Comparison of ENCODE assay signal across 10 mouse cellular contexts in genomic region chr2:165869257-165869656, GRCm38 (mm10). TPM values are rescaled to one million over a fixed set of nuclear protein-coding genes. Genes with fewer than 3 reads are reported as not detected.
DNase-seq lines count a peak whose midpoint lies in the region; ATAC-seq and TF ChIP-seq lines count a peak whose summit lies in the region.
"Had no signal": no experiment of that assay in that cellular context is flagged by ENCODE, and none has a peak within 500 bp of the region (broad histone marks: within the 10 kb centered on the region; RNA-seq: fewer than 3 reads in every experiment).

No protein-coding gene starts in this region.

- no peak overlapping the region for H3K4me2 ChIP-seq in liver, embryonic 13.5 days
- H3K4me2 ChIP-seq: limb, embryonic 13.5 days had no signal

- 16% methylated on average over 1 of the region's 1 CpGs for WGBS in kidney, adult 2 months
- WGBS in embryonic facial prominence, embryonic 10.5 days = 84% methylated on average over 1 of the region's 1 CpGs
- WGBS in liver, embryonic 13.5 days (ENCODE audit: insufficient replicate concordance) = 62% methylated on average over 1 of the region's 1 CpGs

- H3K4me3 ChIP-seq in kidney, adult 2 months (ENCODE audit: insufficient read depth, low read depth, low read length) = no peak overlapping the region
- H3K4me3 ChIP-seq in ES-Bruce4 (ENCODE audit: low read depth, low read length) = no peak overlapping the region
- no peak overlapping the region for H3K4me3 ChIP-seq in embryonic facial prominence, embryonic 10.5 days
- H3K4me3 ChIP-seq in liver, embryonic 13.5 days (replicated peaks) = no peak overlapping the region
- H3K4me3 ChIP-seq: limb, embryonic 13.5 days had no signal

- peaks cover 48% of the 10 kb centered on the region for H3K4me1 ChIP-seq in kidney, adult 2 months (ENCODE audit: control insufficient read depth, insufficient read depth, low read length)
- H3K4me1 ChIP-seq in ES-Bruce4 (ENCODE audit: control insufficient read depth, insufficient read depth, low read length) = peaks cover 12% of the 10 kb centered on the region
- peaks cover 72% of the 10 kb centered on the region for H3K4me1 ChIP-seq in embryonic facial prominence, embryonic 10.5 days
- peaks cover 72% of the 10 kb centered on the region for H3K4me1 ChIP-seq in liver, embryonic 13.5 days (replicated peaks)

- TF ChIP-seq POLR2A in kidney, adult 2 months (IDR thresholded peaks at IDR 0.05; ENCODE audit: low read depth, low read length) = no peak
- no peak for TF ChIP-seq POLR2A in ES-Bruce4 (IDR thresholded peaks at IDR 0.05; ENCODE audit: insufficient read depth, low read length)

- H3K27me3 ChIP-seq in kidney, adult 2 months (replicated peaks; ENCODE audit: control insufficient read depth, insufficient read depth, low read length) = no peaks in the 10 kb centered on the region
- H3K27me3 ChIP-seq in ES-Bruce4 (ENCODE audit: control insufficient read depth, insufficient read depth, low read length, poor library complexity, severe bottlenecking) = no peaks in the 10 kb centered on the region
- no peaks in the 10 kb centered on the region for H3K27me3 ChIP-seq in embryonic facial prominence, embryonic 10.5 days (replicated peaks; ENCODE audit: low read depth, poor library complexity, severe bottlenecking)
- H3K27me3 ChIP-seq in liver, embryonic 13.5 days = no peaks in the 10 kb centered on the region
- H3K27me3 ChIP-seq: limb, embryonic 13.5 days had no signal

- DNase-seq in kidney, adult 2 months = no peak
- DNase-seq in kidney, postnatal 25 days = no peak
- no peak for DNase-seq in embryonic facial prominence, embryonic 10.5 days (ENCODE audit: low spot score)
- DNase-seq in liver, embryonic 13.5 days = no peak
- no peak for DNase-seq in thymus, postnatal 25 days
- no peak for DNase-seq in left cerebral cortex, adult 18-20 months (ENCODE audit: low spot score in 2 of 2)
- DNase-seq: adrenal gland, adult 2 months had no signal

- ATAC-seq in liver, embryonic 13.5 days (ENCODE audit: low read depth) = no peak
- ATAC-seq: inflammation-experienced regulatory T-cells, adult 6 months had no signal

- H3K27ac ChIP-seq in kidney, adult 2 months (ENCODE audit: insufficient read depth, low read depth, low read length) = peak overlapping the region; percentile 61; the same call in 1 of the 2 replicates
- peak overlapping the region; percentile 72 for H3K27ac ChIP-seq in ES-Bruce4 (ENCODE audit: insufficient read depth, low read length)
- H3K27ac ChIP-seq in embryonic facial prominence, embryonic 10.5 days (replicated peaks) = peak overlapping the region; percentile 73
- peak overlapping the region; percentile 43; the same call in 1 of the 2 replicates for H3K27ac ChIP-seq in liver, embryonic 13.5 days

- H3K9me3 ChIP-seq in ES-Bruce4 (replicated peaks; ENCODE audit: control insufficient read depth, insufficient read depth, low read length, poor library complexity, severe bottlenecking) = no peaks in the 10 kb centered on the region
- no peaks in the 10 kb centered on the region for H3K9me3 ChIP-seq in embryonic facial prominence, embryonic 10.5 days
- no peaks in the 10 kb centered on the region for H3K9me3 ChIP-seq in liver, embryonic 13.5 days (replicated peaks)
- H3K9me3 ChIP-seq: limb, embryonic 13.5 days had no signal

- no peak overlapping the region for H3K9ac ChIP-seq in ES-Bruce4 (ENCODE audit: low read depth, poor library complexity, severe bottlenecking)
- H3K9ac ChIP-seq in liver, embryonic 13.5 days = no peak overlapping the region

- no peaks in the 10 kb centered on the region for H3K36me3 ChIP-seq in kidney, adult 2 months (ENCODE audit: control insufficient read depth, insufficient read depth, low read length)
- peaks cover 4% of the 10 kb centered on the region; the same call in 1 of the 2 replicates for H3K36me3 ChIP-seq in ES-Bruce4 (ENCODE audit: control insufficient read depth, insufficient read depth, low read length, poor library complexity, severe bottlenecking)
- H3K36me3 ChIP-seq in embryonic facial prominence, embryonic 10.5 days (replicated peaks) = peaks cover 81% of the 10 kb centered on the region
- H3K36me3 ChIP-seq in liver, embryonic 13.5 days = peaks cover 90% of the 10 kb centered on the region

- no peak for TF ChIP-seq EP300 in ES-Bruce4 (IDR thresholded peaks at IDR 0.05; ENCODE audit: insufficient read depth, low read depth, low read length)

- no peak for TF ChIP-seq CTCF in kidney, adult 2 months (conservative IDR thresholded peaks at IDR 0.05; ENCODE audit: insufficient read depth, insufficient read length, low read depth, low read length)
- TF ChIP-seq CTCF in ES-Bruce4 (IDR thresholded peaks at IDR 0.05; ENCODE audit: low read depth, low read length) = no peak

RNA-seq across cellular contexts. Expression of gene Zmynd8, which starts 29.6 kb away (rescaled TPM):
- 27.7 and 29.0 TPM in 2 replicates for polyA plus RNA-seq in kidney, adult 2 months (2012; rRNA removed)
- 231 and 237 TPM in 2 replicates for polyA plus RNA-seq in ES-Bruce4 (2011; ENCODE audit: insufficient read depth, insufficient read length, low read depth, missing spikeins)
- 68.1 and 69.9 TPM in 2 replicates for polyA plus RNA-seq in embryonic facial prominence, embryonic 10.5 days (2016; fragmentation: Nextera tagmentation; extraction: Ambion mirVana)
- polyA plus RNA-seq in liver, embryonic 13.5 days (2015; fragmentation: Nextera tagmentation; extraction: Ambion mirVana) = 26.5 and 28.3 TPM in 2 replicates
- 100 to 1,000 TPM; 150 to 151 TPM for total RNA-seq in left cerebral cortex, adult 18-20 months (2021)
